Mouse (Mus musculus) right cerebral cortex, postnatal 25 days (tissue): Measurements from ENCODE around the gene Dars.

Experiments
- DNase-seq: peaks from one replicate; pipeline ENCODE4 v3.0.0; 2022

The Dars gene

GRCm38 (mm10) chr1:128411141-128411540, 6.0 kb downstream of the Dars start:
- DNase-seq, result no peak

DNA sequence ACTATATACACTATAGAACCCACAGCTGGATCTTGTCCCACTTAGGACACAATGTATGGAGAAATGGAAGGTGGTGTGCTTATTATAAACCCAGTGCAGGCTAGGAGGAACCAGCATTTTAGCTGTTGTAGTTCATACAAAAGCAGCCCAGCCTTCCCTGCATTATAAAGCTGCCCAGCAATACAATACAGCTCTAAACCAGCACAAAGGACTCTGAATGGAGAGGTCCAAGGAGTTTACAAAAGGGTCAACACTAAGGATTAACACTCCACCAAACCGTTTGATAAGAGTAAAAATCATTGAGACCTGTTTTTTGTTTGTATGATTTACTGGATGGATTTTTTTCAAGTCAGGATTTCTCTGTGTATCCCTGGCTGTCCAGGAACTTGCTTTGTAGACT, 10.3 kb downstream of the Dars start:
- DNase-seq, result no peak

GRCm38 (mm10) chr1:128405675-128406074, 11.5 kb downstream of the Dars start:
- DNase-seq, result no peak

GRCm38 (mm10) chr1:128405041-128405481, 12.1 kb downstream of the Dars start:
- DNase-seq, result no peak

- no peak for DNase-seq
Observed at GRCm38 (mm10) chr1:128400926-128401325, 16.2 kb downstream of the Dars start.

DNA sequence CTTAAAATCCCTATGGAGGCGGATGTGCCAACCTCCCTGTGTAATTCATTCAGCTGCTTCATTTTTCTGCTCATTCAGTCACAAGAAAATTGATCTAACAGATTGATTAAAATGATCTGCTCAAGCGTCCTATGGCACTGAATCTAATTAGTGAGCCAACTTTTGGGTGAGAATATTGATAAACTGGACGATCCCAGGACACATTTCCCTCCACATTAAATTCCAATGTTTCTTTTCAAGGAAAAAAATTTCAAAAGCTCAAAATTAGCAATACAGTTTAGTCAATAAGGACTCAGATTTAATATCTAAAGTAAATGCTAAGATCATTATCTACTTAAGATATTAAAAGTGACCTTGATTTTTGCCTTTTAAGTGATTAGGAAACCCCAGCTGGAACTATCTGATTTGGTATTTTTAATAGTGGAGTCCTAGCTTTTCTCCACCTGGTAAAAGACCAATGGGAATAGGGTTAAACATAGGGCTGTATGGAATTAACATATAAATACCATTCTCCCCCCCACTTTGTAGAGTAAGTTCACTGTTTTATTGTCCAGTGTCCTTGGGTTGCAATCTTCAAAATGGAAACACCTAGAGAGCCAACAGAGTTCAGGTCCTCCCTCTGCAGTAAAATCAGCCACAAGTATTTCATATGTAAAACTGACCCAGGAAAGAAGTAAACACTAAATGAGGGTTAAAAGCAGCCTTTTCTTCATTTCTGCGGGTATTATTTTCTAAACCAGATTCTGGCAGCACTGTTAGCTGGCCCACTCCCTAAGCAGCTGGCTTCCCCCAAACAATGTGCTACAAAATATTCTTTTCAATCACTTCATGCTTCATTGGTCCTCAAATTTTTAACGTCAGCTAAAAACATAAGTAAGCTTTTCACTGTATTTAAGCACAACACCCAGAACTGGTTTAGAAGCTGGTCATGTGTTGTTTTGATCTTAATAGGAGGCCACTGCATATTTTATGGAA, 16.9 kb downstream of the Dars start:
- DNase-seq, result no peak

DNA sequence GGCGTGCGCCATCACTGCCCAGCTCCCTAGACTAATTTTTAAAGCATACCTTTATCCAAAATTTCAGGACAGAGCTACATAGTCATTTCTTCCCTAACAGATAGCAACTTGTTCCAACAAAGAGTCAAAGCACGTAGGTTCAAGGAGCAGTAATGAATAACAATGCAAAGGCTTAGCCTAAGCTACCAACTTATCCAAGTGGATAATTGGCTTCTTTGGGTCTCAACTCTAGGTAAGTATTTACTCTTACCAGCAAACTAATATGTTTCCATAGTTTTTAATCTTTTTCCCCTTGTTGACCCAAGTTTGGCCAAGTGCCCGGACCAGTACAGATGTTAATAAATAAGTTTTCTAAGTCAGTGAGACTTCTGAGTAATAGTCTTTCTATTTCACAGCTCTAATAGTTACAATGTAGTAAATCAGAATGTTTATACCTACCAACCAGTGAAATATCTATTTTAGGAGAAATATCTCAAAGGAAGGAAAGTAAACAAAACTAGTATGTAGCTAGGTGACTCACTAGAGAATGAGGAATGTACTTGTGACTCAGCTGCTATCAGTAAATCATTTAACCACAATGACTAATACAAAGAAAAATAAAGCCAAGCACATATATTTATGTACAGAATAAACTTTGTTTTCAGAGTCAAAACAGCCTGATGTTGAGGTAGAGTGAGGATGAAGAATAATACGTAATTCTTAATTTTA, 18.3 kb downstream of the Dars start:
- DNase-seq, result no peak

DNA sequence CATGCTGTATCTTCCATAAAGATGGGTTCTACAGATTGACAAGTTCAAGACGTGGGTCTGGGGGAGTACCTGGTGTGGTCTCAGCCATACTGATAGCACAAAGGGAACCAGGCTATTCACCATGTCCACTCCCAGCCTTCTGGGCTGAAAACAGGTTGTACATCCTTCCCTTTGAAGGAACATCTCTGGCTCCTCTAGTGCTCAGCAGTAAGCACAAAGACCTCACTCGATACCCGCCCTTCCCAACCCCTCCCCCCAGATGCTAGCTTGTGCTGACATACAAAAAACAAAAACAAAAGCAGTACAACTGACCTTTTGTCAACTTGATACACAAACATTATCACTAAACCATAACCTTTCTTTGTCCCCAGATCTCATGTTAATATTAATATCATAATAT, 22.5 kb downstream of the Dars start:
- DNase-seq, result no peak

DNA sequence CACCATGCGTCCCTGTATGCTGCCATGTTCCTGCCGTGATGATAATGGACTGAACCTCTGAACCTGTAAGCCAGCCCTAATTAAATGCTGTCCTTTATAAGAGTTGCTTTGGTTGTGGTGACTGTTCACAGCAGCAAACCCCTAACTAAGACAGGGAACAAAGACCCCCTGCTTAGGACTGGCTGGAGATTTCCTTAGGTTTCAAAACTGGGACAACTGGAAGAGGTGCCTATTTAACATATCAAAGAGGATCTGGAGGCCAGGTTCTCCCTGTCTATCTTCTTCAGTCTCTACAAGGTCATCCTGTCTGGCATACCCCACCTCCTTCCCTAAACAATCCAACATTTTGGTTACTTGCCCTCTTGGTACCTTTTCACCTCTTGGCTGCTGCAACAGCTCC, 24.8 kb downstream of the Dars start:
- DNase-seq, result no peak

DNA sequence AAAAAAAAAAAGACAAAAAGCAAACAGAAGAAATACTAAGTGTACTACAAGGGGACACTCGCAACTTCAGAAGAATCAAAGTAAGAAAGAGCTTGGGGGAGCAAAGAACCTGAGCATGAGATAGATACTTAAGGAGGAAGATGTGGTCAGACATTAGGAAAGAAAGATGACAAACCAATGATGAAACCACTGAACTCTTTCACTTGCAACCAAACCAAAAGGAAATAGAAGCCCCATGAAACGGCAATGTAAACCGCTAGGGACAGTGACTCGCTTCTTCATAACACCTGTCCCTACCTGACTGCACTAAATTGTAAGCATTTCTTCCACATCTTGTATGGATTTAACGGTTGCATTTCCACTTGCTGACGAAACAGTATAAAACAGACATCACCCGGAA, 30.7 kb downstream of the Dars start:
- no peak for DNase-seq

DNA sequence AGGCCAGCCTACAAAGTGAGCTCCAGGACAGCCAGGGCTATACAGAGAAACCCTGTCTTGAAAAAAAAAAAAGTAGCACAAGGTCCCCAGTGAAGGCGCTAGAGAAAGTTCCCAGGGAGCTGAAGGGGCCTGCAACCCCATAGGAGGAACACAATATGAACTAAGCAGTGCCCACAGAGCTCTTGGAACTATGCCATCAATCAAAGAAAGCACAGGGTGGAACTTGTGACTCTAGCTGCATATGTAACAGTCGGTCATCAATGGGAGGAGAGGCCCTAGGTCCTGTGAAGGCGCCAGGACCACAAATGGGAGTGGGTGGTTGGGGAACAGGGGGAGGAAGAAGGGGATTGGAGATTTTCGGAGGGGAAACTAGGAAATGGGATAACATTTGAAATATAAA, 40.3 kb downstream of the Dars start:
- no peak for DNase-seq

DNA sequence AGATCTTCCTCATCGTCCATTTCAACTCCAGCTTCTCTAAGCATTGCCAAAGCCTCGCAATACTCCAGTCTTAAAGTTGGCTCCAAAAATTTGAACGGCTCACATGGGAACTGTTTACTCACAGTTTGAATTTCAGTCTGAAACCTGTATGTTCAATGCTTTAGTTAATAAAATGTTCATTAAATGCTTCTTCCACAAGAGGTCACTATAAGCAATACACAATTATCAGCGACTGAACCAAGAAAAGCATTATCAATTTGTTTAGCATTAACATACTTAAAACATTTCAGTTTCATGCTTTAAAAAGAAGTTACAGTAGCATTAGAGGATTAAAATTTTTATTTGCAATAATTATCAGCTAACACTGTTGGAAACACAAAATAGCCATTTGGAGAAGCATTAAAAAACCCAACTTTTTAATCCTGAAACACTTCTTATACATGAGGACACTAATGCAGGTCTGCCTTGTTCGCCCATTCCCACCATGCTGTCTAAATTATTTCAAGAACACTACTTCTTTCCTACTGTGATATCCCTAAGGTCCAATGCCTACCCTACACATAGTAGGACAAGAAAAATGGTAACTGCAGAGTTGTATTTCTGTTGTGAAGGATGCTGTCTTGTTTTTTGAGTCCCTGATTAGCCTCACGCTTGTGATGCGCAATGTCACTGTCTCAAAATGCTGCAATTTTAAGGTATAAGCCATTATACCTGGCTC, 44.9 kb downstream of the Dars start:
- no peak for DNase-seq

GRCm38 (mm10) chr1:128368732-128369441, 48.3 kb downstream of the Dars start:
- DNase-seq, result no peak

- peak; percentile 56 for DNase-seq
Observed at GRCm38 (mm10) chr1:128360601-128361000, 56.6 kb downstream of the Dars start.

DNA sequence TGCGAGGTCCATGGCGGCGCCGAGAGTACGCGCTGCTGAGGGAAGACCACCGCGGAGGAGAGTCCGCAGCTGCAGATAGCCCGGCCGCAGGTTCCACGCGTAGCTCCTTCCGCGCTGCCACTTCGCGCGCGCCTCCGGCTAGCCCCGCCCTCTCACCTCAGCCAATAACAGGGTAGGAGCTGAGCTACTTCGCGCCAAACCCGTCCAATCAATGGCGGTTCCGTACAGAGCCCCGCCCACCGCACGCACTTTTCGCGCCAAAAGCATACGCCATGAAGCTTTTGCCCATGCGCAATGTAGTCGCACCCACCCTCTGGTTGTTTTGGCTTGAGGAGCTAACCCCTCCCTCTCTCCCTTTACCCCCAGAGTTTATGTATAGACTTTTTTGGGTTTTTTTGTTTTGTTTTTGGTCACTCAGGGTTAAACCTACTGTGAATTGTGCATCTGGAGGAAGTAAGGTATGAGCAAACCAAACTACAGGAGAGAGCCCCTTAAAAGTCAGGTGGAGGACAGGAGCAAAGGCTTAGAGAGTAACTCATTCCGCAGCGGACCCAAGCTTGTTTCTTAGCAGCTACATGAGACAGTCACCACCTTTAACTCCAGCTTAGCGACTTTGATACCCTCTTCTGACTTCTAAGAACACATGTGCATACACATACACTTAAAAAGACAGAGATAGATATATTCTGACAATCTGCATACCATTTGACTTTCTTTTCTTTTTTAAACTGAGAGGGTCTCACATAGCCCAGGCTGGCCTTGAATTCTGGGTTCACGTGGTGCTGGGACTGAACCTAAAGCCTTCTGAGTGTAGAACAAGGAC, 57.4 kb downstream of the Dars start, which contains the start of gene Mcm6:
Gene Mcm6 (minus strand): TSS at position 111 of the 823 bp plus-strand sequence.
- peak; percentile 90 for DNase-seq

DNA sequence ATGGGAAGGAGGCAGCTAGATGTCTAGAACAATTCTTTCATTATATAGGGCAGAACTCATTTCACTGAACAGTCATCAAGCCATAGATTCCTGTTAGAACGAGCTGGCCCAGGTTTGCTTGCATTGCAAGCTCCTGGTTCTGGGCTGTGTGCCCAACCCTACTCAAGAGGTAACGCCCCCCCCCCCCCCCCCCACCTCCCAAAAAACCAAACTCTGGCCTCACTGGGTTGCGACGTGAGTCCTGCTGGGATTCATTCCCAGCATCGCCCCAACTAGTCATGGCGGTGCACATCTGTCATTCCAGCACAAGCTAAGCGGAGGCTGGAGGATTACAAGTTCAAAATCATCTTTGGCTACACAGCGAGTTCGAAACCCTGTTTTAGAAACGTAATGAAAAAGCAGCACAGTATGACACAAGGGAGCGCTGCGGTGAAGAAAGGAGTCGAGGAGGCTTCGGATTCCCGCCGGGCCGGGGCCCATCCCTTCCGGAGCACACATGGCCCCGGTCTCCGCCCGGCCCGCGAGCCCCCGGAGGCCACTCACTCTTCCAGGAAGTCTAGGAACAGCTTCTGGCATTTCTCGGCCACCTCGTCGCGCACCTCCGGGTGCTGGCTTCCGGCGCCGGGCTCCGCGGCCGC, 58.1 kb downstream of the Dars start:
- no peak for DNase-seq

DNA sequence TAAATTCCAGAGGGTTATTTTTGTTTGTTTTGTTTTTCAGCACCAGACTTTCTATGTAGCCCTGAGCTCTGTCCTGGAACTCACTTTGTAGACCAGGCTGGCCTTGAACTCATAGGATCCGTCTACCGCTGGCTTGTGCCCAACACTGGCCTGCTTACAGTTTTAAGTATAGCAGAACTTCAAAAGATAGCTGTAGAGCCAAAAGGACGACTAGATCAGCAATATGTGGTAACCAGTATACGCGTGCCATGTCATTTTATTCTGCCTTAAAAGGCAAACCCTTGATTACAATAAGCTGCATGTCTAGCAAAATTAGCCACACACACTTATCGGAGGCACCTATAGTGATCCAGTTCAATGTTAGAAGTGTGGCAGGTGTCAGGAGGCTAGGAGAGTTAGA, 58.9 kb downstream of the Dars start:
- DNase-seq, result no peak

- DNase-seq, result no peak
Observed at GRCm38 (mm10) chr1:128357452-128357851, 59.7 kb downstream of the Dars start.

GRCm38 (mm10) chr1:128353092-128353491, 64.1 kb downstream of the Dars start:
- DNase-seq, result no peak

- no peak for DNase-seq
Observed at GRCm38 (mm10) chr1:128344232-128344631, 72.9 kb downstream of the Dars start.

- no peak for DNase-seq
Observed at GRCm38 (mm10) chr1:128337708-128338320, 79.4 kb downstream of the Dars start.
